Mouse (Mus musculus): ENCODE data around the gene Ppip5k2.

- TF ChIP-seq MAFK (IDR thresholded peaks at IDR 0.05; ENCODE audit: insufficient read depth, low read depth, low read length) (no peak), ZNF384 (IDR thresholded peaks at IDR 0.05; ENCODE audit: low read depth, low read length) (no peak), CHD2 (IDR thresholded peaks at IDR 0.05; ENCODE audit: low read depth, low read length) (no peak), ZC3H11A (IDR thresholded peaks at IDR 0.05; ENCODE audit: borderline replicate concordance, low read depth, low read length) (no peak)
Measured at GRCm38 (mm10) chr1:97672849-97673248, 97.4 kb downstream of the Ppip5k2 start.
